Mouse (Mus musculus) kidney, embryonic 15.5 days (tissue): ENCODE results near the gene Etv6. TPM values are rescaled to one million over a fixed set of nuclear protein-coding genes. Genes with fewer than 3 reads are reported as not detected.

Experiments
- ATAC-seq: fragments of 200-750 bp; cut with Nextera tagmentation; replicated peaks from 2 replicates; pipeline ENCODE4 v1.8.0; 2017; ENCODE audit warnings: moderate TSS enrichment; ENCODE audit not compliant: low FRiP score
- H3K27ac ChIP-seq: fragments of 300-500 bp; sonication (generic); 2 replicates; pipeline ENCODE4 v1.5.1; 2015; ENCODE audit warnings: mild to moderate bottlenecking, inconsistent platforms
- H3K27me3 ChIP-seq: fragments of 300-500 bp; sonication (generic); 2 replicates; pipeline ENCODE4 v1.6.1; 2015; ENCODE audit warnings: inconsistent platforms
- H3K36me3 ChIP-seq: fragments of 300-500 bp; sonication (generic); 2 replicates; pipeline ENCODE4 v1.6.1; 2015; ENCODE audit warnings: inconsistent platforms
- H3K4me1 ChIP-seq: fragments of 300-500 bp; sonication (generic); 2 replicates; pipeline ENCODE4 v1.6.1; 2015; ENCODE audit warnings: inconsistent platforms
- H3K4me2 ChIP-seq: fragments of 300-500 bp; sonication (generic); 2 replicates; pipeline ENCODE4 v1.6.1; 2015; ENCODE audit warnings: moderate library complexity, mild to moderate bottlenecking, inconsistent platforms
- H3K4me3 ChIP-seq: fragments of 300-500 bp; sonication (generic); replicated peaks from 2 replicates; pipeline ENCODE4 v1.5.1; 2015; ENCODE audit warnings: mild to moderate bottlenecking, inconsistent platforms
- H3K9ac ChIP-seq: fragments of 300-500 bp; sonication (generic); 2 replicates; pipeline ENCODE4 v1.6.1; 2015; ENCODE audit warnings: mild to moderate bottlenecking, inconsistent platforms
- H3K9me3 ChIP-seq: fragments of 300-500 bp; sonication (generic); replicated peaks from 2 replicates; pipeline ENCODE4 v1.6.1; 2016; ENCODE audit warnings: inconsistent platforms
- WGBS: fragments of 180-500 bp; shearing (Covaris S2); methylation state at CpG from one replicate; pipeline ENCODE4 v1.1.7; 2015; ENCODE audit warnings: mixed read lengths; 5-methylcytosine and 5-hydroxymethylcytosine counted together
- polyA plus RNA-seq: library from polyadenylated mRNA; unstranded; fragments of >200 nt; fragmentation: Nextera tagmentation; extraction: Ambion mirVana; gene quantifications from 2 replicates; pipeline ENCODE4 v1.2.1, GENCODE M21; 2015

Gene Etv6
- polyA plus RNA-seq, 1 experiment from 2014 or later = 13.0 TPM

- no peak for ATAC-seq
- Histone ChIP-seq H3K9ac (no peak overlapping the region), H3K4me1 (peaks cover 20% of the 10 kb centered on the region), H3K27me3 (no peaks in the 10 kb centered on the region), H3K4me3 (no peak overlapping the region), H3K27ac (no peak overlapping the region), H3K36me3 (no peaks in the 10 kb centered on the region), H3K4me2 (no peak overlapping the region), H3K9me3 (no peaks in the 10 kb centered on the region)
- WGBS = 66% methylated on average over 1 of the region's 1 CpGs
Observed at GRCm38 (mm10) chr6:134102396-134102795, 66.9 kb downstream of the Etv6 start.

DNA sequence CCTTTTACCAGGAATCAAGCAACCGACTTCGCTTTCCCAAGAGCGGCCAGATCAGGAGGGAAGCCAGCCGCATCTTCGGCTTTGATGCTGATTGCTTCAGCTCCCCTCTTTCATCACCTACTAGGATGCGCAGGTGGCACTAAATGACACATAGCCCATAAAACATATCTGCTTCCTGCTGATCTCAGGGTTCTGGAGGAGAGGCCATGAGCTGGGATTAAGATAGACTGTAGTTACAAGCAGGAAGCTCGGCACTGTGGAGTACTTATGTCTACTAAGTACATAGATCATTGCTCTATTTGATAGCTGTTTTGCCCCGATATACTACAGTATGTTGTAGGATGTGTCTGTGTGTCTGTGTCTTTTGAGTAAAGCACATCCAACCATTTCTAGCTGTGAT, 68.0 kb downstream of the Etv6 start:
- peaks cover 20% of the 10 kb centered on the region for H3K4me1 ChIP-seq
- H3K27me3 ChIP-seq = no peaks in the 10 kb centered on the region
- 88% methylated on average over 8 of the region's 8 CpGs for WGBS
- no peak overlapping the region for H3K27ac ChIP-seq
- H3K36me3 ChIP-seq = peaks cover 1% of the 10 kb centered on the region; the same call in 1 of the 2 replicates
- ATAC-seq = no peak
- no peak overlapping the region for H3K4me3 ChIP-seq
- no peaks in the 10 kb centered on the region for H3K9me3 ChIP-seq
- no peak overlapping the region for H3K9ac ChIP-seq
- H3K4me2 ChIP-seq = no peak overlapping the region

GRCm38 (mm10) chr6:134105514-134106201, 70.2 kb downstream of the Etv6 start:
- 51% methylated on average over 15 of the region's 15 CpGs for WGBS
- no peaks in the 10 kb centered on the region for H3K27me3 ChIP-seq
- H3K4me3 ChIP-seq = no peak overlapping the region
- ATAC-seq = 0 out of 2 replicates have a peak, but pooled peaks have one; percentile 27
- no peak overlapping the region for H3K27ac ChIP-seq
- peaks cover 20% of the 10 kb centered on the region; the same call in 1 of the 2 replicates for H3K36me3 ChIP-seq
- H3K9ac ChIP-seq = no peak overlapping the region
- H3K9me3 ChIP-seq = no peaks in the 10 kb centered on the region; the same call in 1 of the 2 replicates
- no peak overlapping the region for H3K4me2 ChIP-seq
- peaks cover 20% of the 10 kb centered on the region for H3K4me1 ChIP-seq

GRCm38 (mm10) chr6:134107696-134108095, 72.2 kb downstream of the Etv6 start:
- Histone ChIP-seq H3K9me3 (no peaks in the 10 kb centered on the region; the same call in 1 of the 2 replicates), H3K4me1 (peaks cover 23% of the 10 kb centered on the region), H3K4me2 (no peak overlapping the region), H3K9ac (no peak overlapping the region), H3K36me3 (peaks cover 20% of the 10 kb centered on the region; the same call in 1 of the 2 replicates), H3K4me3 (no peak overlapping the region), H3K27me3 (no peaks in the 10 kb centered on the region), H3K27ac (no peak overlapping the region)
- WGBS = 82% methylated on average over 7 of the region's 7 CpGs
- ATAC-seq = no peak

- H3K27me3 ChIP-seq = no peaks in the 10 kb centered on the region
- H3K9me3 ChIP-seq = no peaks in the 10 kb centered on the region; the same call in 1 of the 2 replicates
- H3K4me2 ChIP-seq = no peak overlapping the region
- H3K27ac ChIP-seq = no peak overlapping the region
- H3K9ac ChIP-seq = no peak overlapping the region
- H3K4me1 ChIP-seq = peaks cover 23% of the 10 kb centered on the region
- peaks cover 20% of the 10 kb centered on the region; the same call in 1 of the 2 replicates for H3K36me3 ChIP-seq
- H3K4me3 ChIP-seq = no peak overlapping the region
- WGBS = 92% methylated on average over 1 of the region's 1 CpGs
- no peak for ATAC-seq
Observed at GRCm38 (mm10) chr6:134109675-134110074, 74.2 kb downstream of the Etv6 start.

GRCm38 (mm10) chr6:134110206-134110605, 74.7 kb downstream of the Etv6 start:
- Histone ChIP-seq H3K4me3 (no peak overlapping the region), H3K4me2 (no peak overlapping the region), H3K36me3 (peaks cover 20% of the 10 kb centered on the region; the same call in 1 of the 2 replicates), H3K9me3 (no peaks in the 10 kb centered on the region; the same call in 1 of the 2 replicates), H3K9ac (no peak overlapping the region), H3K4me1 (peaks cover 22% of the 10 kb centered on the region), H3K27ac (no peak overlapping the region), H3K27me3 (no peaks in the 10 kb centered on the region)
- ATAC-seq = no peak
- WGBS = 90% methylated on average over 5 of the region's 5 CpGs

GRCm38 (mm10) chr6:134111599-134111998, 76.1 kb downstream of the Etv6 start:
- Histone ChIP-seq H3K4me2 (no peak overlapping the region), H3K27me3 (no peaks in the 10 kb centered on the region), H3K4me3 (no peak overlapping the region), H3K4me1 (peaks cover 8% of the 10 kb centered on the region; the same call in 1 of the 2 replicates), H3K9me3 (no peaks in the 10 kb centered on the region; the same call in 1 of the 2 replicates), H3K9ac (no peak overlapping the region), H3K36me3 (peaks cover 20% of the 10 kb centered on the region; the same call in 1 of the 2 replicates), H3K27ac (no peak overlapping the region)
- ATAC-seq = no peak
- WGBS = 51% methylated on average over 8 of the region's 8 CpGs

DNA sequence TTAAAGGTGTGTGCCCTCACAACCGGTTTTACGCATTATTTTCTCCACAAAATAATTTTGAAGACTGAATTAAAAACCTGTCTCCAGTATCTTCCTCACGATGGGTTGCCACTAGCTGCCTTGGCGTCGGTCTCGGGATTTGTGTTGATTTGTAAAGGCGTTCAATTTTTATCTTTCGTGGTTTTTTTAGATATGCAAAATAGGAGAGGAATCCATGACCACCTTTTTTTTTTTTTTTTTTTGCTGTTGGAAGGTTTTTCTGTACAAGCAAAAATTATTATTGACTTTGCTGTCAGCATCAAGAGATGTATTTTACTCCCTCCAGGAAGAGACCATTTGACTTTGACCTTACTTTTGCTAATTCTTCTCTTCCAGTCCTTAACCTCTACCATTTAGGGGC, 77.3 kb downstream of the Etv6 start:
- ATAC-seq = no peak
- H3K9ac ChIP-seq = no peak overlapping the region
- 97% methylated on average over 8 of the region's 8 CpGs for whole genome bisulfite sequencing

GRCm38 (mm10) chr6:134113168-134113567, 77.7 kb downstream of the Etv6 start:
- Histone ChIP-seq H3K4me1 (peaks cover 10% of the 10 kb centered on the region; the same call in 1 of the 2 replicates), H3K9ac (no peak overlapping the region), H3K9me3 (no peaks in the 10 kb centered on the region; the same call in 1 of the 2 replicates), H3K27ac (no peak overlapping the region; the same call in 1 of the 2 replicates), H3K4me3 (no peak overlapping the region), H3K36me3 (peaks cover 20% of the 10 kb centered on the region; the same call in 1 of the 2 replicates), H3K27me3 (no peaks in the 10 kb centered on the region), H3K4me2 (no peak overlapping the region)
- ATAC-seq = no peak
- 72% methylated on average over 2 of the region's 2 CpGs for WGBS

More for the DNA sequence above, 77.3 kb downstream of the Etv6 start:
- H3K9me3 ChIP-seq = no peaks in the 10 kb centered on the region; the same call in 1 of the 2 replicates
- no peak overlapping the region for H3K27ac ChIP-seq
- no peak overlapping the region for H3K4me2 ChIP-seq
- H3K4me1 ChIP-seq = peaks cover 9% of the 10 kb centered on the region; the same call in 1 of the 2 replicates
- no peaks in the 10 kb centered on the region for H3K27me3 ChIP-seq
- H3K36me3 ChIP-seq = peaks cover 20% of the 10 kb centered on the region; the same call in 1 of the 2 replicates
- no peak overlapping the region for H3K4me3 ChIP-seq

- Histone ChIP-seq H3K36me3 (0 out of 2 replicates have a peak, but pooled peaks cover under 1% of the 10 kb centered on the region), H3K27me3 (no peaks in the 10 kb centered on the region), H3K27ac (no peak overlapping the region), H3K4me3 (no peak overlapping the region), H3K9me3 (no peaks in the 10 kb centered on the region), H3K4me1 (peaks cover 20% of the 10 kb centered on the region), H3K9ac (no peak overlapping the region), H3K4me2 (no peak overlapping the region)
- no peak for ATAC-seq
- WGBS = 81% methylated on average over 14 of the region's 14 CpGs
Observed at GRCm38 (mm10) chr6:134115219-134115968, 79.9 kb downstream of the Etv6 start.

DNA sequence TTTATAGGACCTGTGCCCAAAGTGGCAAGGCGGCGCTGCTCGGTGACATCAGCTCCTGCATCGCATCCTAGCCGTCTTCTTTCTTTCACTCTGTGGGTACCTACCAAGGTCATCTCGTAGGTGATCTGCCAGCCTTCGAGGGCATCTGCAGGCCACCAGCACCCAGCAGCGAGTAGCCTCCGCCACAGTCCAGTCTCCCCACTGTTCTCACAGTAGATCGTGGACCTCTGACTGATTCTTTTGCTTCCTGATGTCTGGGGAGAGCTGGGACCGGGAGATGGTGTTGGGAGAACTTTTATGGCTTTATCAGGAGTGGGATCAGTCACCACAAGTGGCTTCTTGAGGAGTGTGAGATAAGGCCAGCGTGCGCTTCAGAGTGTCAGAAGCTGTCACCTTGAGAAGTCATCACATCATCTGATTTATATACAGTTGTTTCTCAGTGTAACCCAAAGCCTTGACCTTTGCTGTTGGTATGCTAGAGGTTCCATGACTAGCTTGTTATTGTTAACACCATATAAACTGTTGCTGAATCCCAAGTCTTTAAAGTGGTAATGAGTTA, 82.0 kb downstream of the Etv6 start:
- H3K4me3 ChIP-seq = no peak overlapping the region
- H3K4me2 ChIP-seq = no peak overlapping the region
- peaks cover 17% of the 10 kb centered on the region for H3K4me1 ChIP-seq
- no peak for ATAC-seq
- H3K27me3 ChIP-seq = no peaks in the 10 kb centered on the region
- H3K9me3 ChIP-seq = no peaks in the 10 kb centered on the region
- 69% methylated on average over 13 of the region's 13 CpGs for WGBS
- H3K9ac ChIP-seq = no peak overlapping the region
- H3K27ac ChIP-seq = no peak overlapping the region
- H3K36me3 ChIP-seq = no peaks in the 10 kb centered on the region

DNA sequence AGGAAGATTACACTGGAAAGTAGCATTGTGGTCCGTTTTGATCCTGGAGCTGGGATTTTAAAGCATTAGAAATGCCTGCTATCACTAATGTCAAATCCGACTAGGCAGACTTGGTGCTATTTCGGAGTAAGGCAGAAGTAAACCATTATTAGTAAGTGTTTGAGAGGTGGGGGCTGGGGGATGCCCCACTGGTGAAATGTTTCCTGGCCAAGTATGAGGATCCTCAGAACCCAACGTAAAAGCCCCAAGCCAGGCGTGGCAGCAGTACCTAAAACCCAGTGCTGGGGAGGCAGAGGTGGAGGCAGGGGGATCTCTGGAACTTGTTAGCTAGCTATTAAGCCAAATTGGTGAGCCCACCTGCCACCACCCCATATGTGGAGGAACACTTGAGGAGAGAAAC, 83.0 kb downstream of the Etv6 start:
- peaks cover 15% of the 10 kb centered on the region for H3K4me1 ChIP-seq
- H3K9ac ChIP-seq = no peak overlapping the region
- no peak overlapping the region for H3K4me2 ChIP-seq
- no peak overlapping the region for H3K4me3 ChIP-seq
- no peaks in the 10 kb centered on the region for H3K27me3 ChIP-seq
- no peaks in the 10 kb centered on the region for H3K36me3 ChIP-seq
- no peak for ATAC-seq
- H3K9me3 ChIP-seq = no peaks in the 10 kb centered on the region
- WGBS = 80% methylated on average over 5 of the region's 5 CpGs
- H3K27ac ChIP-seq = peak overlapping the region; percentile 9; the same call in 1 of the 2 replicates
